Mouse (Mus musculus) hindbrain, embryonic 11.5 days (tissue): ENCODE results near the gene Tctn1. TPM values are rescaled to one million over a fixed set of nuclear protein-coding genes. Genes with fewer than 3 reads are reported as not detected.
A peak's percentile ranks its signal among the peaks of the same experiment; 100 is the strongest.

Experiments used
- ATAC-seq: fragments of 200-750 bp; cut with Nextera tagmentation; 2 replicates; pipeline ENCODE4 v1.8.0; 2017; ENCODE audit warnings: mild to moderate bottlenecking, moderate TSS enrichment, moderate library complexity; ENCODE audit not compliant: low FRiP score
- DNase-seq: peaks from one replicate; pipeline ENCODE4 v3.0.0-alpha.2; 2015; ENCODE audit warnings: low spot score
- H3K27ac ChIP-seq: fragments of 300-500 bp; sonication (generic); 2 replicates; pipeline ENCODE4 v1.5.1; 2014; ENCODE audit warnings: mild to moderate bottlenecking, low read depth, low read length
- H3K27me3 ChIP-seq: fragments of 300-500 bp; sonication (generic); 2 replicates; pipeline ENCODE4 v1.6.1; 2014; ENCODE audit warnings: mild to moderate bottlenecking, low read length, moderate library complexity, mixed read lengths; ENCODE audit not compliant: control insufficient read depth, insufficient read depth
- H3K36me3 ChIP-seq: fragments of 300-500 bp; sonication (generic); 2 replicates; pipeline ENCODE4 v1.6.1; 2014; ENCODE audit warnings: mild to moderate bottlenecking, low read length, moderate library complexity, mixed read lengths; ENCODE audit not compliant: control insufficient read depth, insufficient read depth
- H3K4me1 ChIP-seq: fragments of 300-500 bp; sonication (generic); replicated peaks from 2 replicates; pipeline ENCODE4 v1.6.1; 2014; ENCODE audit warnings: low read length, mixed read lengths; ENCODE audit not compliant: control insufficient read depth, insufficient read depth
- H3K4me2 ChIP-seq: fragments of 300-500 bp; sonication (generic); replicated peaks from 2 replicates; pipeline ENCODE4 v1.6.1; 2014; ENCODE audit warnings: mild to moderate bottlenecking, low read depth, low read length
- H3K4me3 ChIP-seq: fragments of 300-500 bp; sonication (generic); 2 replicates; pipeline ENCODE4 v1.5.1; 2014; ENCODE audit warnings: low read depth, low read length
- H3K9ac ChIP-seq: fragments of 300-500 bp; sonication (generic); 2 replicates; pipeline ENCODE4 v1.6.1; 2014; ENCODE audit warnings: low read depth, low read length
- H3K9me3 ChIP-seq: fragments of 300-500 bp; sonication (generic); 2 replicates; pipeline ENCODE4 v1.6.1; 2016; ENCODE audit warnings: low read length; ENCODE audit not compliant: control insufficient read depth
- WGBS: fragments of 180-500 bp; shearing (Covaris S2); extraction: QIAGEN DNeasy Blood & Tissue Kit; methylation state at CpG from one replicate; pipeline ENCODE4 v1.1.7; 2014; 5-methylcytosine and 5-hydroxymethylcytosine counted together
- polyA plus RNA-seq: library from polyadenylated mRNA; unstranded; fragments of >200 nt; fragmentation: Nextera tagmentation; extraction: Ambion mirVana; gene quantifications from 2 replicates; pipeline ENCODE4 v1.2.1, GENCODE M21; 2014

Gene Tctn1
- polyA plus RNA-seq, 1 experiment from 2014 or later: 5.6 TPM

DNA sequence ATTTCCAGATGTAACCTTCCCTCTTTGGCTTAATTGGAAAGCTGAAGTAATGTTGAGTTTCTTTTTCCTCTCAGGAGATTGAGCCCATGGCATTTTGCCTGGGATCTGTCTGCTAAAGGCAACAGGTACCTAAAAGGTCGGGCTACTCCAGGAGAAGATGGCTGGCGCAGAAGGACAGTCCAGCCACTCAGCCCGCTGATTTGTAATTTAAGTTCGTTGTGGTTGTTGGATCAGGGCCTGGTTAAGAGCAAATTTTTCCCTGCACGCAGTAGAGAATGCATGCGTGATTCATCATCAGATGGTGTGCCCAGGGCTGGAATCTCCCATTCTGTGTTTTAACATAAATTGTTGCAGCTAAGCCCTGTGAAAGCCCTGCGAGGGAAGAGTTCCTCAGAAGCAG lies 39.7 kb upstream of the Tctn1 start:
- Histone ChIP-seq H3K27ac (no peak overlapping the region), H3K9me3 (no peaks in the 10 kb centered on the region), H3K4me2 (no peak overlapping the region), H3K27me3 (no peaks in the 10 kb centered on the region), H3K4me3 (no peak overlapping the region), H3K4me1 (no peaks in the 10 kb centered on the region), H3K9ac (no peak overlapping the region), H3K36me3 (no peaks in the 10 kb centered on the region)
- no peak for DNase-seq
- no peak for ATAC-seq
- WGBS: 94% methylated on average over 7 of the region's 7 CpGs

DNA sequence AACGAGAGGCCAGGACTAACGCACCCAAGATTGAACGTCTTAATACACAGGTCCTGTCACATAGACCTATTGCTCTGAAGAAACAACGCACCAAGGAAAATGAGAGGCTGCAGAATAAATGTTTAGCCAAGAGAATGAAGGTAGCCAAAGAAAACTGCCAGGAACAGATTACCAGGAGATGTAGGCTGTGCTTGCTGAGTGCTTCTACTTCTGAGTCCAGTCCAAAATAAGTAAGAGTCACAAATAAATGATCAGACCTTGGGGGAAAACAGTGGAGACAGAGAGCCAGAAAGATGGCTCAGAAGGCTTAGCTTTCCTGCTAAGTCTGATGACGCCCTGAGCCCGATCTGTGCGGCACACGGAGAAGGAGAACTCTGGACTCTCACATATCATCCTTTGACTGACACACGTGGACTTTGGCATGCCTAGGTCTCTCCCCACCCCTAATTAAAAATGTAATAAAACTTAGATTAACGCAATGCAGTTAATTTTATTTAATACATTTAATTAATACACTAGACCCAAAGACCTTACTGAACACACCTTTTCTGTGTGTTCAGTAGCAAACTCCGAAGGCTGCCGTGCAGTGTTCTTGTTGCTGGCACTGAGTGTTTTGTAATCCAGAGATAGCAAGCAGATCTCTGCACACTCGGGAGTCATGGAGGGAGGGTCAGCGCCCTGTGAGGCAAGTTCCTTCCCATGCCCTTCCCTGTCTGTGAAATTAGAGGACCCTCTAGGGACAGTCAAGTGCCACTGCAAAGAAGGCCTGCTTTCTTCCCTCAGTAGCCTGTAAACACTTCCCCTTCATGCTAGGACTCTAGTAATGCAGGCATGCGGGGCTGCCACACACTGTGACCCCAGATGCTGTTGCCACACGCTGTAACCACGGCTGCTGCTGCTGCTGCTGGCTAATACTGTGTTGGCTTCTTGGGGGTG lies 38.8 kb upstream of the Tctn1 start:
- no peak overlapping the region for H3K4me2 ChIP-seq
- no peaks in the 10 kb centered on the region for H3K4me1 ChIP-seq
- ATAC-seq (no peak), DNase-seq (peak; percentile 18)
- H3K4me3 ChIP-seq: no peak overlapping the region
- no peak overlapping the region for H3K9ac ChIP-seq
- H3K27me3 ChIP-seq: no peaks in the 10 kb centered on the region
- H3K36me3 ChIP-seq: no peaks in the 10 kb centered on the region
- H3K27ac ChIP-seq: no peak overlapping the region
- WGBS: 79% methylated on average over 17 of the region's 17 CpGs
- no peaks in the 10 kb centered on the region for H3K9me3 ChIP-seq

DNA sequence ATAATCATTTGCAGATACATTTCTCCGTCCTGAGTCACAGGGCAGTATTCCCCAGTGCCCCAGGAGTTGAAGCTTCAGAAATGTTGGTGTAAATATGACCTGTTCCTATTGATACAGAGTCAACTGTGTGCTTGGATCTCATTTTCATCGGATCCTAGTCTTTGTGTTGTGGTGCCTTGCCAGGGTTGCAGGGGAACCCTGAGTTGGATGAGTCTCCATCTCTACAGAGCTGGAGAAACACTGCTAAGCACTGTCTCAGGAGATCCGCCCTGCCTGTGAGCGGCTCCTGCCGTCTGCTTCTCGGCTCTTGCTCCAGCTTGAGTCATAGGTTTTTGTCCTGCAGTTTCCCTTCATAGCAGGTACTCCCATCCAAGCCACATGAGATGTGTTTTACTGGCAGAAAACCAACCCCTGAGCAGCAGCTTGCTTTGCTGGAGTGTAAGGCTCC lies 35.8 kb upstream of the Tctn1 start:
- 83% methylated on average over 6 of the region's 6 CpGs for WGBS
- Histone ChIP-seq H3K36me3 (no peaks in the 10 kb centered on the region), H3K9ac (no peak overlapping the region), H3K9me3 (no peaks in the 10 kb centered on the region), H3K27ac (no peak overlapping the region), H3K4me1 (no peaks in the 10 kb centered on the region; the same call in 1 of the 2 replicates), H3K27me3 (no peaks in the 10 kb centered on the region), H3K4me3 (no peak overlapping the region), H3K4me2 (no peak overlapping the region)
- ATAC-seq: no peak
- DNase-seq: no peak

DNA sequence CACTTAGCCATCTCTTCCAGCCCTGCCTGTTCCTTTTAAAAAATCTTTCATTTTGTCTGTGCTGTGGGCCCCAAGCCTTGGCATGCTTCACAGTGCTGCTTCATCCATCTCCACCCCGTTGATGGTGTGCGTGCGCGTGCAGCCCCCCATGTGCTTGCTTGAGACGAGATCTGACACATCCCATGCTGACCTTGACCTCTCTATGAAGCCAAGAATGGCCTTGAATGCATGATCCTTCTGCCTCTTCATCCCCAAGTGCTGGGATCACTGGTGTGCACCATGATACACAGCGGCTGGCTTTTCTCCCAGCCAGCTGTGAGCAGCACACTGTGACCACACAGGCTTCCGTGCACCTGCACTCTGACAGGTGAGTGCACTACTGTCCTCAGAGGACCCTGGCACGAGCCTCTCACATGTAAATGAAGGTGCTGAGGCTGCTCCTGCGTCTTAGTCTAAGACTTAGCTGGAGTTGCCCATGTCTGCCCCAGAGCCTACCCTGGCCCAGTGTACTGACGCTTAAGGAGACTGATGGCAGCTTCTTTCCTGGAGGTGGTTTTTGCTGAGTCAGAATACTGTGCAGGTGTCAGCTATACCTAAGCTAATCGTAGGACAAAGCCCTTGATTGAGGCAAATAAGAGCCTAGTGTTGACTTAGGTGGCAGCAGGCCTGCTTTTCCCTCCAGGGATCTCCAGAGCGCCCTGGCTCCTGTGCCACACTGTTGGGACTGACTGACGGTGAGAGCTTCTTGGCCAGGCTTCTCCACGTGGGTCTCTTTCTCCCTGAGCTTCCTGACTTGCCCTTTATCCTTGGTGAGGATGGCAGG lies 31.1 kb upstream of the Tctn1 start:
- H3K27me3 ChIP-seq: no peaks in the 10 kb centered on the region
- WGBS: 72% methylated on average over 14 of the region's 14 CpGs
- H3K4me1 ChIP-seq: no peaks in the 10 kb centered on the region; the same call in 1 of the 2 replicates
- no peak for ATAC-seq
- H3K36me3 ChIP-seq: no peaks in the 10 kb centered on the region
- peak overlapping the region; percentile 33; the same call in 1 of the 2 replicates for H3K27ac ChIP-seq
- DNase-seq: no peak
- no peak overlapping the region for H3K4me3 ChIP-seq
- no peaks in the 10 kb centered on the region for H3K9me3 ChIP-seq
- no peak overlapping the region for H3K9ac ChIP-seq
- no peak overlapping the region for H3K4me2 ChIP-seq

DNA sequence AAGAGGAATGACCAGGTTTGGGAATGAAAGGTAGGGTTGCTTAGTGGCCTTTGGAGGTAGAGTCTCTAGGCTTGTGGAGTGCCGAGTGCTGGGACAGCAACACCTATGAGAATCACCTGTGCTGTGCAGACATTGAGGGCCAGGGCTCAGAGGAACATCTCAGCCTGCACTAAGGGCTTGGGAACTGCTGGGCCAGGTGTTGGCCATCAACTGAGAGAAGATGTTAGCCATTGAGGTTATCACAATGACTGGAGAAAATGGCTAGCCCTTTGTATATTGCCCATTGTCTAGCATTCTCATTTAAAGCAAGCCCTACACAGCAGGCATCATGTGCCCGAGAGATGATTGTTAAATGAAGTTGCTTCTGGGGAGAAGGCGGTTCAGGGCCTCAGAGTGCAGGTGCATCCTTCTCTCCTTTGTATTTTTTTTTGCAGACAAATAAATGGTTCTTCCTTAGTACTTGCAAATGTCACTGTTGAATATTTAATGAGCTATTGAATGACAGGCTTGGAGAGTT lies 30.0 kb upstream of the Tctn1 start:
- H3K27ac ChIP-seq: peak overlapping the region; percentile 34
- DNase-seq: no peak
- 44% methylated on average over 3 of the region's 3 CpGs for WGBS

DNA sequence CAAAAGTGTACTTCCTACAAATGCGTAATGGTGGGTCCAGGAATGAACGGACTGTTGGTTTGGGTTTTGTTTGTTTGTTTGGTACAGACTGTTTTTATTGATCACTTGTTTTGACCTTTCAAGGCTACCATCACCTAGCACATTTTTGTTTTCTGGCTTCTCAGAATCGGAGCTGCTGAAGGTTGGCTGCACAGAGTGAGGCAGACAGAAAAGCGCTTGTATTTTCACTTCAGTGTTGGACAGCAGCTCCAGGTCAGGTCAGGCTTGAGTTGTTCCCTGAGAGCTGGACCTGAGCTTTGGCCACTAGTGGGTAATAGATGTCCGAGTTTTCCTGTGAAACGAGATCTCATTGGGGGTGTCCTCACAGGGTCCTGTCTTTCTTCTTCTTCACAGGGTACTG lies 28.9 kb upstream of the Tctn1 start:
- H3K4me2 ChIP-seq: no peak overlapping the region
- no peaks in the 10 kb centered on the region for H3K27me3 ChIP-seq
- H3K27ac ChIP-seq: no peak overlapping the region
- H3K36me3 ChIP-seq: no peaks in the 10 kb centered on the region
- ATAC-seq (no peak), DNase-seq (no peak)
- 82% methylated on average over 6 of the region's 6 CpGs for WGBS
- H3K9me3 ChIP-seq: no peaks in the 10 kb centered on the region
- no peak overlapping the region for H3K9ac ChIP-seq
- H3K4me1 ChIP-seq: no peaks in the 10 kb centered on the region; the same call in 1 of the 2 replicates
- no peak overlapping the region for H3K4me3 ChIP-seq

More for the DNA sequence above, 30.0 kb upstream of the Tctn1 start:
- H3K36me3 ChIP-seq: no peaks in the 10 kb centered on the region
- ATAC-seq: no peak
- no peak overlapping the region for H3K4me3 ChIP-seq
- no peaks in the 10 kb centered on the region; the same call in 1 of the 2 replicates for H3K4me1 ChIP-seq
- no peak overlapping the region for H3K4me2 ChIP-seq
- H3K27me3 ChIP-seq: no peaks in the 10 kb centered on the region
- H3K9me3 ChIP-seq: no peaks in the 10 kb centered on the region
- no peak overlapping the region for H3K9ac ChIP-seq

DNA sequence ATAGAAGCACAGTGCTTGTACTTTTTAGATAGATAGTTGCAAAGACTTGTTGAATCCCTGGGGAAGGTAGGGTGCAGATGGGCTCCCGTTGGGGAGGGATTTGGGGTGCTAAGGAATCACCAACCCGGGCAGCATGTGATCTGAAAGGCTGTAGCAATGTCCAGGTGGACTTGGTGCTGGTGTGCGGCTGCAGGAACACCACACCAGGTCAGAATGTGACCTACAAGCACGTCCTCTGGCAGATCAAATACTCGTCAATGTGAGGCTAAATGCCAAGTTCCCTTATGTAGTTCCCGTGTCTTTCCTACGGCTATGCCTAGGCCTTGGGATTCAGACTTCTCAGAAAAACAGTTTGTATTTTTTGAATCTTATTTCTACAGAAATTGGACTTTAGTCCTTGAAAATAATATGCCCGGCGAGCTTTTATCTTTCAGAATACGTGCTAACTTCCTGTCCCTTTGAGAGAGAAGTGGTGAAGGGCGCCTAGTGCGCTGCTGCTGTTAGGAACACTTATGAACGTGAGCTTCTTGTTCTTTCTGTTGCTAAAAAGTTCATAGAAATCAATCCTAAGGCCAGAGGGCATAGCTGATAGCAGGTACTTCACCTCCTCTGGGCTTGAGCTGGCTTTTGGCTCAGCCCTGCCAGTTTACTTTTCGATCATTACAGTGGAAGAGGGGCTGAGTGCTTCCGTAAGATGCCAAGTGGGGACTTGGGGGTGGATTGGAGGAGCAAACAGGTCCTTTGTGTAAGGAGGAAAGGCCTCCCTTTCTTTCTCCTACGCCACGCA lies 27.5 kb upstream of the Tctn1 start:
- WGBS: 75% methylated on average over 17 of the region's 17 CpGs
- H3K27me3 ChIP-seq: no peaks in the 10 kb centered on the region
- H3K36me3 ChIP-seq: no peaks in the 10 kb centered on the region
- H3K4me2 ChIP-seq: no peak overlapping the region
- no peak overlapping the region for H3K27ac ChIP-seq
- ATAC-seq: no peak
- H3K4me3 ChIP-seq: no peak overlapping the region
- H3K9me3 ChIP-seq: no peaks in the 10 kb centered on the region
- H3K9ac ChIP-seq: no peak overlapping the region
- DNase-seq: no peak
- H3K4me1 ChIP-seq: no peaks in the 10 kb centered on the region; the same call in 1 of the 2 replicates

DNA sequence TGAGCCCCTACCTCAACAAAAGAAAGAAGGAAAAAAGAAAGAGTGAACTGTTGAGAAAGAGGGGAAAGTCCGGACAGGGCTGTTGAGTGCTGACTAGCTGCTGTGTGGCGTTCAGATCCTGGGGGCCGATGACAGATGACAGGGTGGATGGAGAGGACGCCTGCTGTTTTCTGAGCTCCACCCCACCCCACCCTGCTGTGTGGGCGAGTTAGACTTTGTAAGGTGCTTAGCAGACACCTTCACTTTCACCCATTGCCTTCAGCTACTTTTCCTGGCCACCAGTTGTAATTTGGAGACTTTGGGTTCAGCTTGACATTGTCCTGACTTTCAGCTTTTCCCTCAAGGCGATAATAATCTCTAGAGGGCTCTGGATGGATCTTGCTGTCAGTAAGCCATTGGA lies 26.9 kb upstream of the Tctn1 start:
- Histone ChIP-seq H3K4me2 (no peak overlapping the region), H3K36me3 (no peaks in the 10 kb centered on the region), H3K9ac (no peak overlapping the region), H3K27ac (no peak overlapping the region), H3K9me3 (no peaks in the 10 kb centered on the region), H3K27me3 (no peaks in the 10 kb centered on the region), H3K4me3 (no peak overlapping the region), H3K4me1 (no peaks in the 10 kb centered on the region; the same call in 1 of the 2 replicates)
- no peak for DNase-seq
- ATAC-seq: no peak
- 58% methylated on average over 6 of the region's 6 CpGs for WGBS
